Mouse (Mus musculus) liver, postnatal 0 days (tissue): ENCODE results near the gene Zfp142. TPM values are rescaled to one million over a fixed set of nuclear protein-coding genes. Genes with fewer than 3 reads are reported as not detected.
A peak's percentile ranks its signal among the peaks of the same experiment; 100 is the strongest.

Experiments
- ATAC-seq: fragments of 200-750 bp; cut with Nextera tagmentation; 2 replicates; pipeline ENCODE4 v1.8.0; 2017; ENCODE audit warnings: mild to moderate bottlenecking, moderate library complexity
- DNase-seq: peaks from one replicate; pipeline ENCODE4 v3.0.0-alpha.2; 2016
- H3K27ac ChIP-seq: fragments of 300-500 bp; sonication (generic); 2 replicates; pipeline ENCODE4 v1.5.1; 2014; ENCODE audit warnings: antibody characterized with exemption, moderate library complexity, mild to moderate bottlenecking, low read depth
- H3K27me3 ChIP-seq: fragments of 300-500 bp; sonication (generic); 2 replicates; pipeline ENCODE4 v1.6.1; 2014; ENCODE audit warnings: low read length, control low read depth, mixed read lengths; ENCODE audit not compliant: insufficient read depth
- H3K36me3 ChIP-seq: fragments of 300-500 bp; sonication (generic); replicated peaks from 2 replicates; pipeline ENCODE4 v1.6.1; 2014; ENCODE audit warnings: mild to moderate bottlenecking, control low read depth, low read length, moderate library complexity, mixed read lengths; ENCODE audit not compliant: insufficient read depth
- H3K4me1 ChIP-seq: fragments of 300-500 bp; sonication (generic); 2 replicates; pipeline ENCODE4 v1.6.1; 2014; ENCODE audit warnings: antibody characterized with exemption, mild to moderate bottlenecking, control low read depth; ENCODE audit not compliant: insufficient read depth
- H3K4me2 ChIP-seq: fragments of 300-500 bp; sonication (generic); 2 replicates; pipeline ENCODE4 v1.6.1; 2014; ENCODE audit warnings: low read depth, mild to moderate bottlenecking, low read length, moderate library complexity, mixed read lengths
- H3K4me3 ChIP-seq: fragments of 300-500 bp; sonication (generic); 2 replicates; pipeline ENCODE4 v1.5.1; 2014; ENCODE audit warnings: low read depth, low read length
- H3K9ac ChIP-seq: fragments of 300-500 bp; sonication (generic); replicated peaks from 2 replicates; pipeline ENCODE4 v1.6.1; 2014; ENCODE audit warnings: mild to moderate bottlenecking, moderate library complexity
- H3K9me3 ChIP-seq: fragments of 300-500 bp; sonication (generic); 2 replicates; pipeline ENCODE4 v1.6.1; 2016; ENCODE audit warnings: mild to moderate bottlenecking, control low read depth, low read length, mixed read lengths
- CTCF ChIP-seq: sonication (generic); IDR thresholded peaks from 2 replicates; pipeline ENCODE4 v1.5.1; 2016; ENCODE audit warnings: antibody characterized with exemption, low read depth
- EP300 ChIP-seq: IDR thresholded peaks from 2 replicates; pipeline ENCODE4 v1.6.1; 2016; ENCODE audit warnings: antibody characterized with exemption, low read depth, mild to moderate bottlenecking
- WGBS: fragments of 180-500 bp; shearing (Covaris S2); extraction: QIAGEN DNeasy Blood & Tissue Kit; methylation state at CpG from one replicate; pipeline ENCODE4 v1.1.7; 2014; ENCODE audit not compliant: insufficient replicate concordance; 5-methylcytosine and 5-hydroxymethylcytosine counted together
- polyA plus RNA-seq: library from polyadenylated mRNA; unstranded; fragments of >200 nt; fragmentation: Nextera tagmentation; extraction: Ambion mirVana; gene quantifications from 2 replicates; pipeline ENCODE4 v1.2.1, GENCODE M21; 2015

The Zfp142 gene
- polyA plus RNA-seq, 1 experiment from 2014 or later: 1.1 TPM

DNA sequence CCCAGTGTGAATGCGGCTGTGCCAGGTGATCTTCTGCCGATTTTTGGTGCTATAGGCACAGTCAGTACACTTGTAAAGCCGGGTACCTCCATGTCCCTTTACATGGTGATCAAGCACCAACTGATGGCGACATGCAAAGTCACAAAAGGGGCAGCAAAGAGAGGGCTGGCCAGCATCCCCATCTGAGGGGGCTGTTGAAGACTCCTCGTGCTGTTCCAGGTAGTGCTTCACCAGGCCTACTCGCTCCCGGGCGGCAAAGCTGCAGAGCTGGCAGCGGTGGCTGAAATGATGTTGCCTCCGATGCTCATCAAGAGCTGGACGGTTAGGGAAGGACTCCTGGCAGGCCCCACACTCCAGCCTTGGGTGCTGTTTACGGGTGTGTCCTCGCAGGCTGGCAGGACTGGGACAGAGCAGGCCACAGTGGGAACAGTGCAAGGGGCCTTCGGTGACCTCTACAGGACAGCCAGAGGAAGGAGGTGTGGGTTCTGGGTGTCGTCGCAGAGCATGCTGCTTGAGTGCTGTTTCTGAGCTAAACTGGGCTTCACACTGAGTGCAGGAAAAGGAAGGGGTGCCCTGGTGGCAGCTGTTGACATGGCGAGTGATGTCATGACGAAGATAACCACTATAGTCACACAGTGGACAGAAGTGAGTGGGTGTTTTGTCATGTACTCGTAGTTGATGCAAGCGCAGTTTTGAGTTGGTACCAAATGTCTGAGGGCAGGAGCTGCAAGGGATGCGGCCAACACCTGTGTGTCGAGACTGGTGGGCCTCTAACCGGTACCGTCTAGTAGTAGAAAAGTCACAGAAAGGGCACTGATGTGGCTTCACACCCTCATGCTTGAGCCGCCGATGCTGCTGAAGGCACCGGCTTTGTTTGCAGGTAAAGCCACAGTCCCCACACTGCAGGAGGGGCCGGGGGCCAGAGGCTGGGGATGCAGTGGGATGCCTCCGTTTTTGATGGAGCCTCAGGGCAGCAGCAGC, 18.0 kb downstream of the Zfp142 start:
- TF ChIP-seq CTCF (peak; percentile 9; the same call in 1 of the 2 replicates), EP300 (no peak)
- Histone ChIP-seq H3K4me1 (no peaks in the 10 kb centered on the region), H3K27ac (no peak overlapping the region), H3K27me3 (no peaks in the 10 kb centered on the region), H3K4me3 (no peak overlapping the region), H3K9me3 (no peaks in the 10 kb centered on the region), H3K36me3 (peaks cover 70% of the 10 kb centered on the region), H3K4me2 (no peak overlapping the region), H3K9ac (no peak overlapping the region)
- no peak for ATAC-seq
- WGBS: 85% methylated on average over 29 of the region's 29 CpGs
- no peak for DNase-seq

- no peak for DNase-seq
- no peak overlapping the region for H3K9ac ChIP-seq
- ATAC-seq: no peak
- no peak overlapping the region for H3K4me3 ChIP-seq
- TF ChIP-seq CTCF (no peak), EP300 (no peak)
- peaks cover 38% of the 10 kb centered on the region for H3K36me3 ChIP-seq
- no peaks in the 10 kb centered on the region for H3K9me3 ChIP-seq
- no peak overlapping the region for H3K4me2 ChIP-seq
- no peaks in the 10 kb centered on the region for H3K4me1 ChIP-seq
- WGBS: 63% methylated on average over 6 of the region's 6 CpGs
- H3K27me3 ChIP-seq: no peaks in the 10 kb centered on the region
- no peak overlapping the region for H3K27ac ChIP-seq
Measured at GRCm38 (mm10) chr1:74565834-74566233, 22.2 kb downstream of the Zfp142 start.

- ATAC-seq (no peak), DNase-seq (no peak)
- Histone ChIP-seq H3K27ac (no peak overlapping the region), H3K9ac (no peak overlapping the region), H3K27me3 (no peaks in the 10 kb centered on the region), H3K4me3 (no peak overlapping the region), H3K9me3 (no peaks in the 10 kb centered on the region), H3K4me1 (no peaks in the 10 kb centered on the region), H3K4me2 (no peak overlapping the region), H3K36me3 (no peaks in the 10 kb centered on the region)
- WGBS: 66% methylated on average over 5 of the region's 5 CpGs
- no peak for TF ChIP-seq CTCF
- no peak for TF ChIP-seq EP300
Measured at GRCm38 (mm10) chr1:74559061-74559460, 29.0 kb downstream of the Zfp142 start.

GRCm38 (mm10) chr1:74544184-74544583, 43.9 kb downstream of the Zfp142 start, which contains the start of gene Usp37:
Usp37 (minus strand) TSS chr1:74544284.
- H3K4me3 ChIP-seq: no peak within 1 kb of the TSS
- no peak for DNase-seq

GRCm38 (mm10) chr1:74542451-74542961, 45.5 kb downstream of the Zfp142 start, which contains the start of gene Plcd4:
Plcd4 (plus strand) TSS chr1:74542888.
- no peak within 1 kb of the TSS for H3K4me2 ChIP-seq
- H3K4me1 ChIP-seq: no peaks in the 10 kb centered on the region
- H3K4me3 ChIP-seq: no peak within 1 kb of the TSS
- TF ChIP-seq EP300 (no peak), CTCF (no peak)
- no peaks in the 10 kb centered on the region for H3K9me3 ChIP-seq
- DNase-seq: no peak
- no peak within 1 kb of the TSS for H3K9ac ChIP-seq
- WGBS: 22% methylated on average over 6 of the region's 6 CpGs
- no peak within 1 kb of the TSS for H3K27ac ChIP-seq
- peaks cover 3% of the 10 kb centered on the region; the same call in 1 of the 2 replicates for H3K27me3 ChIP-seq
- no peaks in the 10 kb centered on the region for H3K36me3 ChIP-seq
- no peak for ATAC-seq

More at GRCm38 (mm10) chr1:74544184-74544583, 43.9 kb downstream of the Zfp142 start, which contains the start of gene Usp37:
- 75% methylated on average over 4 of the region's 4 CpGs for WGBS
- no peak for TF ChIP-seq CTCF
- TF ChIP-seq EP300: no peak
- no peaks in the 10 kb centered on the region for H3K36me3 ChIP-seq
- no peak within 1 kb of the TSS for H3K27ac ChIP-seq
- peaks cover 3% of the 10 kb centered on the region; the same call in 1 of the 2 replicates for H3K27me3 ChIP-seq
- no peaks in the 10 kb centered on the region for H3K9me3 ChIP-seq
- no peak for ATAC-seq
- H3K9ac ChIP-seq: no peak within 1 kb of the TSS
- H3K4me1 ChIP-seq: no peaks in the 10 kb centered on the region
- H3K4me2 ChIP-seq: no peak within 1 kb of the TSS

- Histone ChIP-seq H3K27me3 (peaks cover 3% of the 10 kb centered on the region; the same call in 1 of the 2 replicates), H3K9ac (no peak overlapping the region), H3K4me2 (no peak overlapping the region), H3K9me3 (no peaks in the 10 kb centered on the region), H3K27ac (no peak overlapping the region), H3K4me3 (no peak overlapping the region), H3K4me1 (no peaks in the 10 kb centered on the region), H3K36me3 (no peaks in the 10 kb centered on the region)
- ATAC-seq (no peak), DNase-seq (no peak)
- TF ChIP-seq CTCF (no peak), EP300 (no peak)
Measured at GRCm38 (mm10) chr1:74538650-74539049, 49.4 kb downstream of the Zfp142 start.
